Mouse (Mus musculus): ENCODE data around the gene Higd1c. TPM values are rescaled to one million over a fixed set of nuclear protein-coding genes. Genes with fewer than 3 reads are reported as not detected.
"Not testable (repeated sequence)": the region's sequence is repeated elsewhere in the genome, so short reads cannot be mapped to it uniquely, and the experiment has no call there.

The Higd1c gene
- polyA plus RNA-seq, 1 experiment from 2014 or later, result 0.75 TPM

DNA sequence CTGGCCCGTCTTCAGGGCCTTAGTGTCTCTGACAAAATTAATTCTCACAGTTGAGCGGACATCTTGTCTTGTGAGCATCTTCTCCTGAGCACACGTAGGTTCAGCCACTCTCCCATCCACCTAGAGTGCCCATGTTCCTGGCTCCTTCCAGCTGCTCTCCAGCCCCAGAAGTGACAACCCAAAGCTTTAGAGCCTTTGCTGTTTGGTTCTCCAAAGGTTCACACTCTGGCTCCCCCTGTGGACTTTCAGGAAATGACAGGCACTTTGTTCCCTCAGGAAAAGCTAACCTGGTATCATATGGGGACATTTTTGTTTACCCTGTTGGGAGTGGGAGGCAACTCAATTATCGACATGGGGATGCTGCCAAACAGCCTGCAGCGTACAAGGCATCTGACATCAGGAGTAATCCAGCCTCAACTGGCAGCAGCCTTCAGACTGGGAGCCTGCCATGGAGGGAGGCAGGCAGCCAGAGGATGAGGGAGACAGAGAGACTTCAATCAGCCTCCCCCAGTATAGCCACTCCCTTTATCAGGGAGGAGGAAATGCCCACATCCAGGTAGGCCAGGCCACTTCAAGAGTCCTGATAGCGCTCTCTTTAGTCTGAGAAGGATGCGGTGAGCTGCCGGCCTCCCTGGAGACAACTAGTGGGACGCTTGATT is 13.6 kb downstream of the Higd1c start:
- H3K27ac ChIP-seq; H3K36me3 ChIP-seq; H3K4me3 ChIP-seq; H3K4me2 ChIP-seq (replicated peaks); H3K9ac ChIP-seq; ATAC-seq (ENCODE audit: low FRiP score, low read depth); H3K9me3 ChIP-seq; H3K4me1 ChIP-seq; H3K27me3 ChIP-seq (replicated peaks): not testable (repeated sequence)
- WGBS, result 42% methylated on average over 4 of the region's 9 CpGs

DNA sequence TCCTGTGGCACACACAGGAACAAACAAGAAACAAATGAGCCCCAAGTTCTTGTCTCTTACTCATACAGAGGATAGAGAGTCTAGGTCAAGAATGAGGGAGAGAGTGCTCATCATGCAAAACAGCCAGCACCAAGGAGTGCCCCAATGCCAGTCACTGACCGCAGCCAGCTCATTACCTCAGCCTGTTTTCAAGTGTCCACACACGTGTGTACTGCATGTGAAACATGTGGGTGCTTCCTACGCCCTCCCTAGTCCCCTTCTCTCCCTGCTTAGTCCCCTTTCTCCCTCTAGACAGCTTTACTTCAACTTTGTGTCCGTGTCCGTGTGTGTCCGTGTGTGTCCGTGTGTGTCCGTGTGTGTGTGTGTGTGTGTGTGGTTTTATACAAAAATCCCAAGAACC is 15.3 kb downstream of the Higd1c start:
- Histone ChIP-seq H3K4me1 (no peaks in the 10 kb centered on the region), H3K9ac (no peak overlapping the region), H3K36me3 (no peaks in the 10 kb centered on the region), H3K4me2 (replicated peaks) (no peak overlapping the region), H3K4me3 (no peak overlapping the region), H3K27ac (no peak overlapping the region), H3K27me3 (replicated peaks) (no peaks in the 10 kb centered on the region), H3K9me3 (no peaks in the 10 kb centered on the region)
- ATAC-seq (ENCODE audit: low FRiP score, low read depth), result no peak
- 85% methylated on average over 8 of the region's 8 CpGs for WGBS

DNA sequence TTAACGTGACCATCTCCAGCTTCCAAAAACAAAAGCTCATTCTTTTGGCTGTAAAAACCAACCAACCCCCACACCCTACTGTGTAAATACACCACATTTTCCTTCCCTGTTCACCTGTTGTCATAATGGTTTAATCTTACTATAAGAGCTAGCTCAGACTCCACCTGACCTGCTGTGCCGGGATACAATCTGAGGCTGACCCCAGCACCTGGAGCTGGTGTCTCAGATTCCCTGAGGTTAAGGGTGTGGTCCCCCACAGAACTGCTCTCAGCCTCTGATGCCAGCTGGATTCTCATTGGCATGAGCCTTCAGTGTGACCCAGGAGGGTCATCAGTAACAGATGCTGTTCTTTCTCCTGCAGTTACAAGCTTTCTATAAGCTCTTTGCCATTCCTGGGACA is 15.8 kb downstream of the Higd1c start:
- Histone ChIP-seq H3K9me3 (no peaks in the 10 kb centered on the region), H3K27me3 (replicated peaks) (no peaks in the 10 kb centered on the region), H3K36me3 (no peaks in the 10 kb centered on the region), H3K4me3 (no peak overlapping the region), H3K4me2 (replicated peaks) (no peak overlapping the region), H3K9ac (no peak overlapping the region), H3K27ac (no peak overlapping the region), H3K4me1 (no peaks in the 10 kb centered on the region)
- 76% methylated on average over 2 of the region's 2 CpGs for WGBS
- ATAC-seq (ENCODE audit: low FRiP score, low read depth), result no peak

DNA sequence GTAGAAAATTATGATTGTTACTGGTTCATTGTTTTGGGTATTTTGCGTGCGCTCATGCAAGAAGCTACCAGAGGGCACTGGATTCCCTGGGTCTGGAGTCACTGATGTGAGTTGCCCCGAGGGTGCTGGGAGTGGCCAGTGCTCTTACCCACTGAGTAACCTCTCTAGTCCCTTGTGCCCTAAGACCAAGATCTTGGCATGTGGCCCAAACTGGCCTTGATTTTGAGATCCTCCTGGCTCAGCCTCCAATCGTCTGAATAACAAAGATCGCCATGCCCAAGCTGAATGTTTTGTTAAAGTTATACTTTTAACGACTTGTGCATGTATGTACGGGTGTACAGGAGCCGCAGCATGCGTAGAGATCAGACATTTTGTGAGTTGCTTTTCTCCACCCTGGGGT is 21.4 kb downstream of the Higd1c start:
- WGBS, result 93% methylated on average over 9 of the region's 9 CpGs

DNA sequence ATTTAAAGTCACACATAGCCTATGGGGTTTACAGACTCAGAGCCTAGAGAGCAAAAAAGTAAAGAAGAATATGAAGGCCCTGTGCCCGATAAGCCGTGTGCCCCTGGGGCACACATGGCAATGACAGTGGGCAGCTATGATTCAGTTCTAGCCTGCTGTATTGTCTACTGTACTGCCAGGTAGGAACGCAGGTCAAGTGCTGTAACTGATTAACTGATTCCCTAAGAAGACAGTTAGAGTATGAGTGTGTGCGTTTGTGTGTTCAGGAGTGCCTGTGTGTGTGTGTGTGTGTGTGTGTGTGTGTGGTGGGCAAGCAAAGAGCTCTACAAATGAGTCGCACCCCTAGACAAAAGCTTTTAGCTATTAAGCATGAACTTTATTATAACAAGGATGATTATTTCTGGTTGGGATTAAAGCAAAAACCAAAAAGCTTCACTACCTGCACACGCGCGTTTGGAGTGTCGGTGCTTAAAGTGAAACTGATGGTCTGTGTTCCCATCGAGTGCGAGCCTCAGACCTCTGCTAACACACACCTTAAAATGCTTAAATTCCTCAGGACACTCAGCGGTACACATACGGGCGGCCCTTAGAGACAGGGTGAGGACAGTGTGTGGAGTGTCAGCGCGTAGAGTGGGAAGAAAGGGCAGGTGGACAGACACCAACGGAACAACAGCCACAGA is 23.3 kb downstream of the Higd1c start:
- no peak overlapping the region for H3K27ac ChIP-seq
- H3K36me3 ChIP-seq, result no peaks in the 10 kb centered on the region
- H3K4me2 ChIP-seq (replicated peaks), result no peak overlapping the region
- WGBS, result 96% methylated on average over 17 of the region's 17 CpGs
- H3K27me3 ChIP-seq (replicated peaks), result no peaks in the 10 kb centered on the region
- peaks cover 6% of the 10 kb centered on the region; the same call in 1 of the 2 replicates for H3K4me1 ChIP-seq
- no peak for ATAC-seq (ENCODE audit: low FRiP score, low read depth)
- H3K9me3 ChIP-seq, result no peaks in the 10 kb centered on the region
- H3K9ac ChIP-seq, result no peak overlapping the region
- H3K4me3 ChIP-seq, result no peak overlapping the region

More for the DNA sequence above, 21.4 kb downstream of the Higd1c start:
- H3K9me3 ChIP-seq, result no peaks in the 10 kb centered on the region
- H3K4me2 ChIP-seq (replicated peaks), result no peak overlapping the region
- no peak overlapping the region for H3K27ac ChIP-seq
- peaks cover 6% of the 10 kb centered on the region; the same call in 1 of the 2 replicates for H3K4me1 ChIP-seq
- H3K4me3 ChIP-seq, result no peak overlapping the region
- H3K9ac ChIP-seq, result no peak overlapping the region
- H3K36me3 ChIP-seq, result no peaks in the 10 kb centered on the region
- no peaks in the 10 kb centered on the region for H3K27me3 ChIP-seq (replicated peaks)
- ATAC-seq (ENCODE audit: low FRiP score, low read depth), result no peak

DNA sequence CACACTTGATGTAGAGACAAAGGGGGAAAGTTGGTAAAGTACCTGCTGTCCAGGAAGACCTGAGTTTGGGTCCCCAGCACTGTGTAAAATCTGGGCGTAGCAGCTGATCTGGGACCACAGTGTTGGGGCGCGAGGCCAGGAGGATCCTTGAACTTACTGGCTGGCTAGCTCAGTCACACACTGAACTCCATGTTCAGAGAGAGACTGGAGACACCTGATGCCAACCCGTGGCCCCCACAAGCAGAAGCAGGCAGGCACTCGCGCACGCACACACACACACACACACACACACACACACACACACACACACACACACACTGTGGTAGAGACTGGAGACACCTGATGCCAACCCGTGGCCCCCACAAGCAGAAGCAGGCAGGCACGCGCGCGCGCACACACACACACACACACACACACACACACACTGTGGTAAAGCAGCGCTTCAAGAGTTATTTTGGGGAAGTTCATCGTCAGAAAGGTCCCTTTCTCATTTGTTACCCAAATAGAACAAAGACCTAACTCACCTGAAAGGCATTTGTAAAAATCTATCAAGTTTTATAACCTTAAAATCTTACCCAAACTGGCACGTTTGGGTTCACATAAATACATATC is 24.0 kb downstream of the Higd1c start:
- no peak overlapping the region for H3K4me3 ChIP-seq
- peaks cover 6% of the 10 kb centered on the region; the same call in 1 of the 2 replicates for H3K4me1 ChIP-seq
- H3K36me3 ChIP-seq, result peaks cover 4% of the 10 kb centered on the region; the same call in 1 of the 2 replicates
- WGBS, result 94% methylated on average over 16 of the region's 16 CpGs
- no peak overlapping the region for H3K27ac ChIP-seq
- no peak overlapping the region for H3K4me2 ChIP-seq (replicated peaks)
- no peaks in the 10 kb centered on the region for H3K27me3 ChIP-seq (replicated peaks)
- H3K9me3 ChIP-seq, result no peaks in the 10 kb centered on the region
- no peak for ATAC-seq (ENCODE audit: low FRiP score, low read depth)
- no peak overlapping the region for H3K9ac ChIP-seq

DNA sequence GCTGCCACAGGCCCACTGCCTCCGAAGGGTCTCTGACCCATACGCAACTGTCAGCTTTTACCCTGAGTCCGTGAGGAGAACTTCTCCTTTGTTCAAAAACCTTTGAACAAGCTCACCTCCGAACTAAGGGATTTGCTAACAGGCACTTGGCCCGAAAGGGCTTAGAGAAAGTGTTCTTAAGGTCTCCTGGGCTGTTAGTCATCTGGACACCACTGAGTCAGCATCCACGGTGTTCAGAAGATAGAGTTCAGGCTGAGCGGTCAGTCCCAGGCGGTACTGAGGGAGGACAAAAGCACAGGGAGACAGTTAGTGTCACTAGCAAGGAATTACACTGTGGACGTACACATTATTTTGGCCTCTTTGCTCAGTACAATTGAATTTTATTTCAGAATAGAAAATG is 24.5 kb downstream of the Higd1c start:
- Histone ChIP-seq H3K4me1 (peaks cover 6% of the 10 kb centered on the region; the same call in 1 of the 2 replicates), H3K27ac (no peak overlapping the region), H3K36me3 (peaks cover 9% of the 10 kb centered on the region), H3K4me2 (replicated peaks) (no peak overlapping the region), H3K9me3 (no peaks in the 10 kb centered on the region), H3K4me3 (no peak overlapping the region), H3K9ac (no peak overlapping the region), H3K27me3 (replicated peaks) (no peaks in the 10 kb centered on the region)
- no peak for ATAC-seq (ENCODE audit: low FRiP score, low read depth)
- WGBS, result 69% methylated on average over 9 of the region's 9 CpGs

DNA sequence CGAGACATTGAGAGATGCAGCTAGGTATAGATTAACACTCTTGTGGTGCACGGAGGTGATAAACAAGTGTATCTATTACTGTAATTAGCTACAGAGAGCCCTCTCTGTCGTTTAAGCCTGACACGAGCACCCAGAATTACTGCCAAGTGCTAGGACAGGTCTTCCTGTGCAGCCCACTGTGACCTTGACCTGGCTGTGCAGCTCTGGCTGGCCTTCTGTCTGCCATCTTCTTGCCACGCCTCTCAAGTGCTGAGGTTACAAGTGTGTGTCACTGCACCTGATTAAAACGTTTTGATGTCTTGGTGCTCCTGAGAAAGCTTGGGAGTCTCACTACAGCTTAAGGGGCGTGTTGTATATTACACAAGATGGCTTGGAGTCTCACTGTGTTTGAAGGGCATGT is 26.7 kb downstream of the Higd1c start:
- Histone ChIP-seq H3K9ac (no peak overlapping the region), H3K4me1 (peaks cover 6% of the 10 kb centered on the region; the same call in 1 of the 2 replicates), H3K27me3 (replicated peaks) (no peaks in the 10 kb centered on the region), H3K27ac (no peak overlapping the region), H3K4me3 (no peak overlapping the region), H3K9me3 (no peaks in the 10 kb centered on the region), H3K36me3 (peaks cover 29% of the 10 kb centered on the region), H3K4me2 (replicated peaks) (no peak overlapping the region)
- WGBS, result 85% methylated on average over 7 of the region's 7 CpGs
- no peak for ATAC-seq (ENCODE audit: low FRiP score, low read depth)

DNA sequence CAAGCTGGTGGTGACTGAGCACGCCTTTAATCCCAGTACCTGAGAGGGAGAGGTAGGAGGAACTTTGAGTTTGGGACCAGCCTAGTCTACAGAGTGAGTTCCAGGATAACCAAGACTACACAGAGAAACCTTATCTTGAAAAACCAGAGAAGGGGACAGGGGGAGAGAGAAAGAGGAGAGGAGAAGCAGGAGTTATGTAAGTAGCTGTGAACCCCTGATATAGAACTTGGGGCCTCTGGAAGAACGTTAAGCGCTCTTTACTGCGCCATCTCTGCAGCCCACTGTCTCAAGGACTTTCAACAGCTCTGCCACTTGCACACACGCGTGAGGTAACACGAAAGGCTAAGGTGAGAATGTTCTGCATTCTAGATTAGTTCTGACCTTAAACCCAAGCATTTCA is 27.3 kb downstream of the Higd1c start:
- Histone ChIP-seq H3K4me2 (replicated peaks) (no peak overlapping the region), H3K4me1 (peaks cover 6% of the 10 kb centered on the region; the same call in 1 of the 2 replicates), H3K36me3 (peaks cover 34% of the 10 kb centered on the region), H3K4me3 (no peak overlapping the region), H3K27ac (no peak overlapping the region), H3K27me3 (replicated peaks) (no peaks in the 10 kb centered on the region), H3K9ac (no peak overlapping the region), H3K9me3 (no peaks in the 10 kb centered on the region)
- no peak for ATAC-seq (ENCODE audit: low FRiP score, low read depth)
- 93% methylated on average over 7 of the region's 7 CpGs for WGBS

DNA sequence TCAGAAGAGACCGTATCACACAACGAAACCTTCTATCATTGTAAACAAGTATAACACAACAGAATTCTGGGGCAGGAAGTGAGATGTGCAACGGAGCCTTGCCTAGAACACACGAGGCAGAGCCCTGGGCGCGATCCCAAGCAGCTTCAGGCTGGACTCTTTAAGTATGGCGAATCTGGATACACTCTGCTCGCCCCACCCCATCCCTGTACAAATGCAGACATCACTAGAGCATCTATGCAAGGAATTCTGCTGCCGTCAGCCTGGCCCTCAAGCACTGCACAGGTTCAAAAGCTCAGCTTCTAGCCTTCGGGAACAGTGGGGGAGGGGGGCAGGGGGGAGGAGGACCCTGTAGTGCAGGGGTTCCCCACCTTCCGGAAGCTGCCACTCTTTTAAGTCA is 28.7 kb downstream of the Higd1c start:
- no peak for ATAC-seq (ENCODE audit: low FRiP score, low read depth)
- H3K36me3 ChIP-seq, result peaks cover 48% of the 10 kb centered on the region
- no peak overlapping the region for H3K4me2 ChIP-seq (replicated peaks)
- no peak overlapping the region for H3K27ac ChIP-seq
- 81% methylated on average over 11 of the region's 11 CpGs for WGBS
- no peak overlapping the region for H3K9ac ChIP-seq
- no peaks in the 10 kb centered on the region for H3K9me3 ChIP-seq
- peaks cover 6% of the 10 kb centered on the region; the same call in 1 of the 2 replicates for H3K4me1 ChIP-seq
- H3K27me3 ChIP-seq (replicated peaks), result no peaks in the 10 kb centered on the region
- no peak overlapping the region for H3K4me3 ChIP-seq

DNA sequence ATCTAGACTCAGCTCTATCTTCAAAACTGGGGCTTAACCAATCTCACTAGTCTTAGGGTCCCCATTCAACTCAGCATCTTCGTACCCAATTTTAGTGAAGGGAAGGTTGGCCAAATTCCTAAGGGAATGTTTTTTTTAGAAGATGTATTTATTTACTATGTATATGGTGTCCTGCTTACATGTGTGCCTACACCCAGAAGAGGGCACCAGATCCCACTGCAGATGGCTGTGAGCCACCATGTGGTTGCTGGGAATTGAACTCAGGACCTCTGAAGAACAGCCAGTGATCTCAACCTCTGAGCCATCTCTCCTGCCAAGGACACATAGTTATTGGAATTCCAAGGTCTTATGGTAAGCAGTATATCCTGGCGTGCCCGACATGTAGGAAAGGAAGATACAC is 31.2 kb downstream of the Higd1c start:
- Histone ChIP-seq H3K4me1 (no peaks in the 10 kb centered on the region), H3K27ac (no peak overlapping the region), H3K9ac (no peak overlapping the region), H3K36me3 (peaks cover 72% of the 10 kb centered on the region), H3K9me3 (no peaks in the 10 kb centered on the region), H3K27me3 (replicated peaks) (no peaks in the 10 kb centered on the region), H3K4me3 (no peak overlapping the region), H3K4me2 (replicated peaks) (no peak overlapping the region)
- 98% methylated on average over 3 of the region's 3 CpGs for WGBS
- no peak for ATAC-seq (ENCODE audit: low FRiP score, low read depth)

DNA sequence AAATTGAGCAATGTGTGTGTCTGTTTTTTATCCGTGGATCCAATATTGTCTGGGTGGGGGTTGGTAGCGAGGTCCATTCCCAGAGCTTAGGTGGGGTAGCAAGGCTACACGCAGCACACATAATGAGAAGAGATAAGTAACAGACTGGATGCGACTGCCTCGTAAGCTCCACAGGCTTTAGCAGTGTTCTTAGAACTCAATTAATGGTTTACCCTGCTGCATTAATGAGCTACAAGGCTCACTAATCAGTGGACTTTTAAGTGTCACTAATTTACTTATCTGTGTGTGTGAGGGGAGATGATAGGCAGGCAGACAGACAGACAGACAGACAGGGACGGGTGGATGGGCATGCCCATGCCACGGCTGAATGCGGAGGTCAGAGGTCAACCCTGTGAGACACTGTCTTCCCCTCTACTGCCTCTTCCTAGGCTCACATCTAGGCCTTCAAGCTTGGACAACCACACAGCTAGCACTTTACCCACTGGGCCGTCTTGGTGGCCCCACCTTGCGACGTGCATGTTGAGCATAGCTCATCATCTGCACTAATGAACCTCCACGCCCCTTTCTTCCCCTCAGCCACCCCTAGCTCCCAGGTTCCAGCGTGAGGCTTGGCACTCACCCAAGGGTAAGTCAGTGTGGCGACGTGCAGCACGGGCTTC is 36.4 kb downstream of the Higd1c start:
- ATAC-seq (ENCODE audit: low FRiP score, low read depth), result no peak
- Histone ChIP-seq H3K27ac (no peak overlapping the region), H3K4me3 (no peak overlapping the region), H3K9me3 (no peaks in the 10 kb centered on the region), H3K4me2 (replicated peaks) (no peak overlapping the region), H3K36me3 (peaks cover 96% of the 10 kb centered on the region), H3K27me3 (replicated peaks) (no peaks in the 10 kb centered on the region), H3K9ac (no peak overlapping the region), H3K4me1 (no peaks in the 10 kb centered on the region)
- WGBS, result 93% methylated on average over 16 of the region's 16 CpGs
